Mouse (Mus musculus) embryonic facial prominence, embryonic 14.5 days (tissue): ENCODE data around the gene Sema5a. TPM values are rescaled to one million over a fixed set of nuclear protein-coding genes. Genes with fewer than 3 reads are reported as not detected.

Experiments used
- ATAC-seq: fragments of 200-750 bp; cut with Nextera tagmentation; 2 replicates; pipeline ENCODE4 v1.8.0; 2017; ENCODE audit warnings: low read depth, moderate number of reproducible peaks, moderate TSS enrichment
- DNase-seq: peaks from one replicate; pipeline ENCODE4 v3.0.0-alpha.2; 2015; ENCODE audit warnings: low spot score
- H3K27ac ChIP-seq: fragments of 300-500 bp; sonication (generic); replicated peaks from 2 replicates; pipeline ENCODE4 v1.5.1; 2014; ENCODE audit warnings: low read depth, mild to moderate bottlenecking, low read length, moderate library complexity
- H3K27me3 ChIP-seq: fragments of 300-500 bp; sonication (generic); replicated peaks from 2 replicates; pipeline ENCODE4 v1.6.1; 2014; ENCODE audit warnings: low read length; ENCODE audit not compliant: control insufficient read depth, insufficient read depth
- H3K36me3 ChIP-seq: fragments of 300-500 bp; sonication (generic); 2 replicates; pipeline ENCODE4 v1.6.1; 2014; ENCODE audit warnings: low read length, mixed read lengths; ENCODE audit not compliant: control insufficient read depth, insufficient read depth
- H3K4me1 ChIP-seq: fragments of 300-500 bp; sonication (generic); 2 replicates; pipeline ENCODE4 v1.6.1; 2014; ENCODE audit warnings: antibody characterized with exemption, low read length; ENCODE audit not compliant: control insufficient read depth, insufficient read depth
- H3K4me2 ChIP-seq: fragments of 300-500 bp; sonication (generic); 2 replicates; pipeline ENCODE4 v1.6.1; 2014; ENCODE audit warnings: low read depth, mild to moderate bottlenecking, low read length, moderate library complexity, mixed read lengths
- H3K4me3 ChIP-seq: fragments of 300-500 bp; sonication (generic); 2 replicates; pipeline ENCODE4 v1.5.1; 2014; ENCODE audit warnings: low read depth, mild to moderate bottlenecking, low read length
- H3K9ac ChIP-seq: fragments of 300-500 bp; sonication (generic); 2 replicates; pipeline ENCODE4 v1.6.1; 2014; ENCODE audit warnings: low read depth, mild to moderate bottlenecking, low read length, moderate library complexity, mixed read lengths
- H3K9me3 ChIP-seq: fragments of 300-500 bp; sonication (generic); 2 replicates; pipeline ENCODE4 v1.6.1; 2016; ENCODE audit warnings: low read length; ENCODE audit not compliant: control insufficient read depth
- WGBS: fragments of 180-500 bp; shearing (Covaris S2); extraction: QIAGEN DNeasy Blood & Tissue Kit; methylation state at CpG from one replicate; pipeline ENCODE4 v1.1.7; 2014; 5-methylcytosine and 5-hydroxymethylcytosine counted together
- polyA plus RNA-seq: library from polyadenylated mRNA; unstranded; fragments of >200 nt; fragmentation: Nextera tagmentation; extraction: Ambion mirVana; gene quantifications from 2 replicates; pipeline ENCODE4 v1.2.1, GENCODE M21; 2014

Sema5a gene
- polyA plus RNA-seq, 1 experiment from 2014 or later = 26.7 TPM

GRCm38 (mm10) chr15:32259362-32260096 lies 14.9 kb downstream of the Sema5a start:
- WGBS = 56% methylated on average over 5 of the region's 5 CpGs
- H3K9me3 ChIP-seq = no peaks in the 10 kb centered on the region
- no peak overlapping the region for H3K9ac ChIP-seq
- DNase-seq = peak; percentile 27
- ATAC-seq = no peak
- peaks cover 41% of the 10 kb centered on the region for H3K4me1 ChIP-seq
- no peak overlapping the region for H3K4me2 ChIP-seq
- H3K27me3 ChIP-seq = no peaks in the 10 kb centered on the region
- no peak overlapping the region for H3K4me3 ChIP-seq
- H3K27ac ChIP-seq = no peak overlapping the region
- H3K36me3 ChIP-seq = no peaks in the 10 kb centered on the region

DNA sequence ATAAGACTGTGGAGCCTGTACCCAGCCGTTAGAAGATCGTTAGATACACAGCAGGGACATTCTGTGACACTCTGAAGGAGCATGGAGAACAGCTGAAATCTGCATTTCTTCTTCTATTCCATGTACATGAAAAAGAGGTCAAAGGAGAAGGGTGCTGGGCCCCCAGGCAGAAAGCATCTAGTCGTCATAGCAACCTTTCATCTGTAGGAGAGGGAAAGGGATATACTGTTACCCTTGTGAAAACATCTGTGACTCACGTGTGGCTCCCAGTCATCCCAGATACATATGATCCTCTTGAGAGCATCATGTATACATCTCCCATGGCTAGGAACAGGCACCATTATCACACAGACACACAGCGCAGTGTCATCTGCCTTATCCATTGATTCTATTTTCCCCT lies 16.3 kb downstream of the Sema5a start:
- H3K4me1 ChIP-seq = peaks cover 55% of the 10 kb centered on the region
- H3K36me3 ChIP-seq = no peaks in the 10 kb centered on the region
- WGBS = 21% methylated on average over 5 of the region's 5 CpGs
- H3K4me3 ChIP-seq = no peak overlapping the region
- H3K9me3 ChIP-seq = no peaks in the 10 kb centered on the region
- no peaks in the 10 kb centered on the region for H3K27me3 ChIP-seq
- DNase-seq = peak; percentile 38
- no peak overlapping the region for H3K9ac ChIP-seq
- no peak overlapping the region for H3K27ac ChIP-seq
- no peak; the same call in 1 of the 2 replicates for ATAC-seq
- H3K4me2 ChIP-seq = no peak overlapping the region

- H3K27ac ChIP-seq = no peak overlapping the region
- ATAC-seq (no peak), DNase-seq (no peak)
- H3K9ac ChIP-seq = no peak overlapping the region
- 42% methylated on average over 3 of the region's 3 CpGs for WGBS
- no peaks in the 10 kb centered on the region for H3K27me3 ChIP-seq
- no peak overlapping the region for H3K4me2 ChIP-seq
- peaks cover 39% of the 10 kb centered on the region for H3K4me1 ChIP-seq
- no peak overlapping the region for H3K4me3 ChIP-seq
- H3K9me3 ChIP-seq = no peaks in the 10 kb centered on the region
- H3K36me3 ChIP-seq = no peaks in the 10 kb centered on the region
Observed at GRCm38 (mm10) chr15:32263651-32264050, 19.0 kb downstream of the Sema5a start.

GRCm38 (mm10) chr15:32264822-32265377 lies 20.3 kb downstream of the Sema5a start:
- H3K4me3 ChIP-seq = no peak overlapping the region
- 84% methylated on average over 7 of the region's 7 CpGs for WGBS
- H3K27me3 ChIP-seq = no peaks in the 10 kb centered on the region
- H3K36me3 ChIP-seq = no peaks in the 10 kb centered on the region
- H3K9me3 ChIP-seq = no peaks in the 10 kb centered on the region
- peaks cover 35% of the 10 kb centered on the region for H3K4me1 ChIP-seq
- H3K27ac ChIP-seq = peak overlapping the region; percentile 52; the same call in 1 of the 2 replicates
- ATAC-seq = peak; percentile 3; the same call in 1 of the 2 replicates
- no peak overlapping the region for H3K4me2 ChIP-seq
- peak; percentile 9 for DNase-seq
- no peak overlapping the region for H3K9ac ChIP-seq

DNA sequence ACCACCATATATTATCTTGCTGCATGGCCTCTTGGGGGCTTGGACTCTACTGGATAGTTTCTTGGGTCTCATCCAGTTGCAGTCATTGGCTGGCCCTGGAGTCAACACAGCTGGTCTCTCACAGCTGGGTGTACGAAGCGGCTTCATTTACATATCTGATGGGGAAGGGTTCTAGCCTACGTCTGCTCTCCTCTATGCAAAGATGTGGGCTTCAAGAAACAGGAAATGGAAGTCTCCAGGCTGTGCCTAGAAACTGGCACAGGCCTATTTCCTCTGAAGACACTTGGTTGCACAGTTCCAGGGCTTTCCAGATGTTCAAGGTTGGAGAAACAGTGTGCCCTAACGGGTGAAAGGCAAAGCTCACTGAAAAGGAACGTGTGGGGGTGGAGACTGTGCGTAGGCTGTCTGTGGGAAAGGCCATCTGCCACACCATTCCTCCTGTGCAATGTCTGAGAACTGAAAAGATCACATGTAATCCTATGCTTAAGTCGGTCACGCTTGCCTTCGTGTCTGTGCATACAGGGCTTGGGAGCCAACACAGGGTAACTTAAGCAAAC lies 20.8 kb downstream of the Sema5a start:
- ATAC-seq (peak; percentile 84), DNase-seq (peak; percentile 79)
- Histone ChIP-seq H3K36me3 (no peaks in the 10 kb centered on the region), H3K4me2 (no peak overlapping the region), H3K4me1 (peaks cover 36% of the 10 kb centered on the region), H3K27me3 (no peaks in the 10 kb centered on the region), H3K4me3 (no peak overlapping the region), H3K27ac (peak overlapping the region; percentile 52), H3K9ac (no peak overlapping the region), H3K9me3 (no peaks in the 10 kb centered on the region)
- WGBS = 50% methylated on average over 9 of the region's 9 CpGs

- Histone ChIP-seq H3K27me3 (no peaks in the 10 kb centered on the region), H3K27ac (peak overlapping the region; percentile 52), H3K36me3 (no peaks in the 10 kb centered on the region), H3K4me3 (no peak overlapping the region), H3K9ac (no peak overlapping the region), H3K4me1 (peaks cover 28% of the 10 kb centered on the region), H3K4me2 (no peak overlapping the region), H3K9me3 (no peaks in the 10 kb centered on the region)
- ATAC-seq (peak; percentile 47; the same call in 1 of the 2 replicates), DNase-seq (peak; percentile 67)
- 61% methylated on average over 15 of the region's 15 CpGs for WGBS
Observed at GRCm38 (mm10) chr15:32266122-32266820, 21.7 kb downstream of the Sema5a start.

GRCm38 (mm10) chr15:32270106-32270505 lies 25.5 kb downstream of the Sema5a start:
- Histone ChIP-seq H3K27me3 (no peaks in the 10 kb centered on the region), H3K27ac (no peak overlapping the region), H3K36me3 (0 out of 2 replicates have a peak, but pooled peaks cover 4% of the 10 kb centered on the region), H3K9ac (no peak overlapping the region), H3K4me3 (no peak overlapping the region), H3K4me2 (no peak overlapping the region), H3K4me1 (peaks cover 23% of the 10 kb centered on the region), H3K9me3 (no peaks in the 10 kb centered on the region)
- WGBS = 32% methylated on average over 2 of the region's 2 CpGs
- DNase-seq = no peak
- no peak for ATAC-seq

GRCm38 (mm10) chr15:32273925-32274324 lies 29.3 kb downstream of the Sema5a start:
- no peak overlapping the region for H3K27ac ChIP-seq
- H3K4me3 ChIP-seq = no peak overlapping the region
- WGBS = 63% methylated on average over 6 of the region's 6 CpGs
- H3K9me3 ChIP-seq = no peaks in the 10 kb centered on the region
- H3K4me2 ChIP-seq = no peak overlapping the region
- H3K36me3 ChIP-seq = 0 out of 2 replicates have a peak, but pooled peaks cover 4% of the 10 kb centered on the region
- no peaks in the 10 kb centered on the region for H3K27me3 ChIP-seq
- DNase-seq = no peak
- H3K4me1 ChIP-seq = peaks cover 21% of the 10 kb centered on the region
- no peak for ATAC-seq
- no peak overlapping the region for H3K9ac ChIP-seq
